Mouse (Mus musculus) heart, embryonic 14.5 days (tissue): ENCODE data around the gene Gm21943. TPM values are rescaled to one million over a fixed set of nuclear protein-coding genes. Genes with fewer than 3 reads are reported as not detected.
"Not testable (repeated sequence)": the region's sequence is repeated elsewhere in the genome, so short reads cannot be mapped to it uniquely, and the experiment has no call there.

Experiments used
- ATAC-seq: fragments of 200-750 bp; cut with Nextera tagmentation; 2 replicates; pipeline ENCODE4 v1.8.0; 2017; ENCODE audit warnings: low read depth, moderate TSS enrichment; ENCODE audit not compliant: insufficient number of reproducible peaks, insufficient read depth, low FRiP score
- H3K27ac ChIP-seq, 2 experiments: fragments of 200-500 bp in 1 of 2; fragments of 300-500 bp in 1 of 2; sonication (generic) in 1 of 2; replicated peaks in 1 of 2; 2 replicates each; pipeline ENCODE4 v1.5.1; 2012 to 2014; ENCODE audit warnings: low read depth in 2 of 2, low read length in 2 of 2, control low read depth in 1 of 2, mild to moderate bottlenecking in 1 of 2, mixed read lengths in 1 of 2; ENCODE audit not compliant: control insufficient read depth in 1 of 2, insufficient read depth in 1 of 2
- H3K27me3 ChIP-seq: fragments of 300-500 bp; sonication (generic); 2 replicates; pipeline ENCODE4 v1.6.1; 2014; ENCODE audit warnings: mild to moderate bottlenecking, low read length, control low read depth; ENCODE audit not compliant: control insufficient read depth, insufficient read depth
- H3K36me3 ChIP-seq: fragments of 300-500 bp; sonication (generic); 2 replicates; pipeline ENCODE4 v1.6.1; 2014; ENCODE audit warnings: mild to moderate bottlenecking, control low read depth, low read length, mixed read lengths; ENCODE audit not compliant: control insufficient read depth, insufficient read depth
- H3K4me1 ChIP-seq, 2 experiments: fragments of 200-500 bp in 1 of 2; fragments of 300-500 bp in 1 of 2; sonication (generic) in 1 of 2; 2 replicates each; pipeline ENCODE4 v1.6.1; 2012 to 2014; ENCODE audit warnings: low read length in 2 of 2, control low read depth in 1 of 2, mixed read lengths in 1 of 2; ENCODE audit not compliant: control insufficient read depth in 2 of 2, insufficient read depth in 2 of 2
- H3K4me2 ChIP-seq: fragments of 300-500 bp; sonication (generic); 2 replicates; pipeline ENCODE4 v1.6.1; 2014; ENCODE audit warnings: mild to moderate bottlenecking, low read length
- H3K4me3 ChIP-seq, 2 experiments: fragments of 200-500 bp in 1 of 2; fragments of 300-500 bp in 1 of 2; sonication (generic) in 1 of 2; 2 replicates each; pipeline ENCODE4 v1.5.1; 2012 to 2014; ENCODE audit warnings: low read length in 2 of 2, mild to moderate bottlenecking in 2 of 2, control low read depth in 1 of 2, low read depth in 1 of 2, moderate library complexity in 1 of 2; ENCODE audit not compliant: control insufficient read depth in 1 of 2, insufficient read depth in 1 of 2
- H3K9ac ChIP-seq: fragments of 300-500 bp; sonication (generic); 2 replicates; pipeline ENCODE4 v1.6.1; 2014; ENCODE audit warnings: mild to moderate bottlenecking, low read length
- H3K9me3 ChIP-seq: fragments of 300-500 bp; sonication (generic); 2 replicates; pipeline ENCODE4 v1.6.1; 2016; ENCODE audit warnings: low read length, control low read depth; ENCODE audit not compliant: control insufficient read depth
- WGBS: fragments of 180-500 bp; shearing (Covaris S2); extraction: QIAGEN DNeasy Blood & Tissue Kit; methylation state at CpG from one replicate; pipeline ENCODE4 v1.1.7; 2014; 5-methylcytosine and 5-hydroxymethylcytosine counted together
- polyA plus RNA-seq: library from polyadenylated mRNA; unstranded; fragments of >200 nt; fragmentation: Nextera tagmentation; extraction: Ambion mirVana; gene quantifications from 2 replicates; pipeline ENCODE4 v1.2.1, GENCODE M21; 2014

The Gm21943 gene
- not detected in 2 replicates for polyA plus RNA-seq

- not testable (repeated sequence) for H3K27me3 ChIP-seq, H3K4me1 ChIP-seq, H3K36me3 ChIP-seq, H3K9ac ChIP-seq, H3K4me2 ChIP-seq, H3K4me3 ChIP-seq, H3K9me3 ChIP-seq, ATAC-seq, H3K27ac ChIP-seq
- WGBS: no CpG with 5 or more reads among the region's 4 CpGs
Measured at GRCm38 (mm10) chrY:57533644-57534043, at the start of gene Gm21943. TSS of gene Gm21943 (minus strand) at chrY:57533744.

Other genes starting within 250 kb of the Gm21943 start
- gene Gm28961, start 172.0 kb upstream of the Gm21943 start, polyA plus RNA-seq: not detected in 2 replicates